Mouse (Mus musculus) gastrocnemius, postnatal 10 days (tissue): ENCODE results near the gene Fpgt. TPM values are rescaled to one million over a fixed set of nuclear protein-coding genes. Genes with fewer than 3 reads are reported as not detected.
A peak's percentile ranks its signal among the peaks of the same experiment; 100 is the strongest.

Source experiments
- DNase-seq: peaks from one replicate; pipeline ENCODE4 v3.0.0; 2021; ENCODE audit warnings: mixed read lengths
- long read RNA-seq, 2 experiments: library from polyadenylated mRNA; stranded (forward); transcript quantifications; one replicate each; pipeline ENCODE4 v2.0.0; 2021
- total RNA-seq, 2 experiments: library from RNA; stranded (reverse); gene quantifications; 2 replicates each; pipeline ENCODE4 v1.2.3; 2021

Gene Fpgt
- 1 to 10 TPM; 5.5 to 6.0 TPM for total RNA-seq
- long read RNA-seq, experiment 1, partial matches to known transcripts = 0 of 6 reads
- long read RNA-seq, experiment 1, other reads (novel, unspliced or antisense) = 3 of 6 reads
- long read RNA-seq, experiment 2, partial matches to known transcripts = 0 of 2 reads
- long read RNA-seq, experiment 2, other reads (novel, unspliced or antisense) = 0 of 2 reads

DNA sequence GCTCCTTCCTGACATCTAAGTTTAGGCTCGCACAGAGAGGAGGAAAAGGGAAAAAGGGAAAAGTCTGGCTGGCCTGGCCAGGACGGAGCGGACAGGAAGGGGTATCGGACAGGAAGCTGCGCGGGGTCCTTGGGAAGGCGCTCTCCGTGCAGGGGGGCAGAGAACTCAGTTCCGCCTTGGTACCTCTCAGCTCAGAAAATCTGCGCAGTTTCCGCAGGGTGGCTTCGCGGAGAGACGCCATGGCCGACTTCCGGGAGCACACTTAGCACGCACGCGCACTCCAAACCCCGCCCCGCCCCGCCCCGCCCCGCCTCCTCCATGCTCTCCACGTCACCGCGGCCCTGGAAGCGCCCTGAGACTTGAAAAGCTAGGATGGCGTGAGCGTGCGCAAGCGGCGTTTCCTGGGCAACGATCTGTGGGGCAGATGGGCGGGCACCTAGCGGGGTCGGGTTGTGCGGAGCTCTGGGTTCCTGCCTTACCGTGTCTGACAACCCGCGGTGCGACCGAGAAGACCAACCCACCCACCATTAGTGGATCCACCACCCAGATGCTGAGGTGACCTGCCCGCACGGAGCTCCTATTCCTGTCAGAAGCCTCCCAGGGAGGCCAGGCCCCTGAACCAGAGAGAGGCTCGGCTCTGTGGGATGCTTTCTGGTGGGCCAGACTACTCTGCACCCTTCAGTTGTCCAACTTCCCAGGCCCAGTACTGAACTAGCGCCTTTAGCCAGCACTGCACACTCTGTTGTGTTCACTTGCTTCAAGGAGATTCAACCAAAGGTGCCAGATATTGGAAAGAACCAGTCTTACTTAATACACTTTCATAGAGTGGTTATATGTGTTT lies at the start of gene Fpgt, which contains the start of gene Lrriq3:
Fpgt (minus strand) TSS at position 288 of the 841 bp plus-strand sequence.
Lrriq3 (plus strand) TSS at position 319 of the 841 bp plus-strand sequence.
- DNase-seq = peak; percentile 83

DNA sequence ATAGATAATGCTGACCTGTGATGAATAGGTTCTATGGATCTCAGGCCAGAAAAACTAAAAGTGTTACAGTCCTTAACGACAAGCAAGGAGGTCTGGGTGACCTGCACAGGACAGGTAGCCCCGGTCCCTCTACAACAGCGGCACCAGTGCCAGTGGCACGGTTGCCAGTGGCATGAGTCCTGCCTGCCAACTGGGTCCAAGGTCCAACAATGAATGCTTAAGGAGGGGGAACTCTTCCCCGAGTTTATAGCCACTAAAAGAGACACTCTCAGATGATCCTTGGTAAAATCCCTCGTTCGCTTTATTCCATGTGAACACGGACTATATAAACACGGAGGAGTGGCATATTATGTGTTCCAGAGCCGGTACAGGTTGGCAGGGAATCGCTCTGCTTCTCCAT lies 47.8 kb upstream of the Fpgt start:
- DNase-seq = no peak

DNA sequence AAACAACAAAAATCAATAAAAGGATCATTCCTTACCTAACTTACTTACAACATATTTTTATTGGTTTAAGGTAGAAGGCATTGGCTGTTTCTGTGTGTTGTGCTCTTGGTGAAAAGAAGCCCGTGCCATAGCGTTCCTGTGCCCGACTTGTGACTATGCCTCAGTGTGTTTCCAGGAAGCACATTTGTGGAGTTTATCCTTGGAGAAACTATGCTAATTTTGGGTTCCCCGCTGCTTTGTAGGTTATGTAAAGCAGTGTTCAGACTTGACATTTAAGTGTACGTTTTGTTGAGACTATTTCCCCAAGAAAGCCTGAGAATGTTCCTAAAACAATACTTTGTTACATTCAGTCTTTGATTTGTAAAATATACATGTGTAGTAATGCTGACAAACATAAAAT lies 44.5 kb upstream of the Fpgt start:
- DNase-seq = no peak

DNA sequence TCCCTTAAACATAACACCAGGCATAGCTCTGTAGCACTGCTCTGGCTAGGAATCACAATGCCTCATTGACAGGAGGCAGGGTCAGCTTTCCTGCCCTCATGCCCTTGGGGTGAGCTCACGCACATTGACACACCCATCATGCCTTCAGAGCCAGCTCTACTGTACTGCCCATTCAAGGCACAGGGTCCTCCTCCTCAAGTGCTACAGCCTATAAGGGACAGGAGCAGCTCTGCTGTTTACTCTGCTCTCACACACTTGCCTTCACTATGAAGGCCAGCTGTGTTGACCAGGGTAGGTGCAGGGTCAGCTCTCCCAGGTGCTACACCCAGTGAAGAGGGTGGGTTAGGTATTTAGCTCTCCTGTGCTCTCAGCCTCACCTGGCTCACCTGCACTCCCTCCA lies 12.8 kb upstream of the Fpgt start:
- no peak for DNase-seq

DNA sequence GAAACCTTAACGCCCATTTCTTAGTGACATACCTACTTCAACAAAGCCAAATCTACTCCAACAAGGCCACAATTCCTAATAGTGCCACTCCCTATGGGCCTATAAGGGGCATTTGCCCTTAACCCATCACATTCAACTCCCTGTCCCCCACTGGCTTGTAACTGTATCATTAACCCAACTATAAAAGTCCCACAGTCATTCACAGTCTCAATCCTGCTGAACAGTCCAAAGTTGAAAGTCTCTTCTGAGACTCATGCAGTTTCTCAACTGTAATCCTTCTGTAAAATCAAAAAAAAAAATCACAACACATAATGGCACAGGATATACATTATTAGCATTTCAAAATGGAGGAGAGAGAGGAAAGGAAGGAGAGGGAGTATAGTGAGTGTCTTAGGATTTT lies 6.1 kb upstream of the Fpgt start:
- DNase-seq = no peak

DNA sequence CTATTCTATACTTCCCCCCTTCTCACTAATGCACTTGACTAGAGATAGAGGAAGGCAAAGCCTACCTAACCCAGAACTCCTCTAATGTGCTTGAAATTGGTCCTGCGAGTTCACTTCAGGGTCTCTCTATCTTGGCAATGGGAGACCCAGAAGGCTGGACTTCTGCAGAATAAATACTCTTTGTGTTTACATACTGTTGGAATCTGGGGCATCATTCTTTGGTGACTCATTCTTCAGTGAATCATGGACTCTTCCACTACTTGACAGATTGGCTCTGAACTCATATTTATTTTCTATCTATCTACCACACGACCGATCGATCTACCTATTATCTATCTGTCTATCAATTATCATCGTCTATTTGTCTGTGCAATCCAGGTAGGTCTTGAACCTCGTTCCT lies 1.1 kb downstream of the Fpgt start:
- no peak for DNase-seq

DNA sequence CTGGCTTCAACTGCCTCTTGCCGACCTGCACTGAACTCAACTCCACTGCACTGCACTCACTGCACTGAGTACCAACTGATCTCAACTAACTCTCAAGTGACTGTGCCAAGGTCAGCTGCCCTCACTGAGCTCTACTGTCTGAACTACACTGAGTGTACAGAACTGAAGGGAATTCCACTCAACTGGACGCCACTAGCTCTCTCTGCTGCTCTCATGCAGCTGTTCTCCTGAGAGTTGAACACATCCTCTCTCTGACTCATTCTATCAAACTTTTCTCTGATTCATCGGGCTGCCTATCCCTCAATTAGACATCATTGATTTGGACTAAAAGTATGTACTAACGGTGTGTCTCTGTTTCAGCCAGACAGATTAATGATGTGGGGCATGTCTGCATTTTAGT lies 15.3 kb downstream of the Fpgt start:
- no peak for DNase-seq

DNA sequence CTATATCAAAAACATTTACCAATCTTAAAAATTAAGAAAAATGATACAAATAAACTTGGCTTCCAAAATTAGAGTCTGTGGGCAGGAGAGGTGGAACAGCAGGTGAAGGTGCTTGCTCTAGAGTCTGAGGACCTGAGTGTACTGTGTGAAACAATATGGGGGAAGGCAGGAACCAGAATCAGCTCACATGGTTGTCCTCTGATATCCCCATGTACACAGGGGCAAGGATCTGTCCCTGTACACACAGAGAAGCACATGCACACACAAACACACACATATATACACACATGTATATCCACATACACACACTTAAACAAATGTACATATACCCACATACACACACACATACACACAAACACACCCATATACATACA lies 33.8 kb downstream of the Fpgt start:
- no peak for DNase-seq

DNA sequence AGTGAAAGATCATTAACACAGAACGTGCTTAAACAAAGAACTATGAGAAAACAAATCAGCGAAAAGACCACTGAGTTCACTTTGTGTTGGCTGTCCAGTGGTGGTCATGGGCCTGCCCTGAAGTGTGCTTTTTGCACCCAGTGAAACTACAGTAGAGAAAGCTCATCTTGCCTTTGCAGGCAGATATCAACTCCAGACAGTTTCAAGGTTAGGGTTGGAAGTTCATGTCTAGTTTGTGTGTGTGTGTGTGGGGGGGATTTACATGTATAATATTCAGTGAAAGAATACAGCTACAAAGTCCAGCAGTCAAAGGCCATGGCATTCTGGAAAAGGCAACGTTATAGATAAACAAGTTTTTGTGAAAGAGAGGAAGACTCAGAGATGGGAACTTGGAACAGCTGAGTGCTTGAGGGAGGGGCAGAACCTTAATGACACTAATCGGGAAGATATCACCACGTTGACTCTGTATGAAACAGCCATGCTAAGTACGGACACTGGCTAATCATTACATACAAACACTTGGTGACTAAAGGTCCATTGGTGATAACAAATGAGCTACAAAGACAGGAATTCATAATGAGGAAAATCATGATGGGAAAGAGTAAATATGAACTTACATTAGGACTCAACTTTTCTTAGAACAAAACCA lies 34.3 kb downstream of the Fpgt start:
- no peak for DNase-seq

DNA sequence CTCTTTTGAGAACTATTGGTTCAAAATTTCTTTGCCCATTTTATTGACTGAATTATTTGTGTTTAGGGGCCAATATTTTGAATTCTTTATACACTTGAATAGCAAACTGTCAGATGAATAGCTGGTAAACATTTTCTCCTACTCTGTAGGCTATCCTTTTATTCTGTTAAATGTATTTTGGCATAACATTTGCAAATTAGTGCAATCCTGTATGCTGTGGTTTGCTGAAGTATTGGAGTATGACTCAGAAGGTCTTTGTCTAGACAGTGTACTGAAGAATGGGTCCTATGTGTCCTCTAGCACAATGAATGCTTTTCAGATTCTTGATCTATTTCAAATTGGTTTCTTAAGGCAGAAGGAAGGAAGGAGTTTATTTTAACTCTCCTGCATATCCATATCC lies 35.6 kb downstream of the Fpgt start:
- no peak for DNase-seq

DNA sequence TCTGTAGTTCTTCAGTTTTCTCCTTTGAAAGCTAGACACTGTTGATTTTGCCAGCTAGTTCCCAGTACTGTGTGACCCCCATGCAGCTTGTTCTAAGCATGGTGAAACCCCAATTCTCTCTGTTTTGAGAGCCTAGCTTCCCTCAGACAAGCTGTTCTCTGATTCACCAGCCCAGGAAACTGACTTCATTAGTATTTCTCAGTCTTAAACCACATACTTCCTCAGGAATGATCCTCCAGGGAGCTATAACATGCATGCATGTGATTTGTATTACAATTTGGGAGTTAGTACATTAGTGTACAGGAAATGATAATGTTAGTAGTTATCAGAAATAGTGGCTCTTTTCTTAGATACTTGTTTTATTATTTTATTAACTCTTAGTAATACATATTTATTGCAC lies 36.6 kb downstream of the Fpgt start:
- DNase-seq = no peak

DNA sequence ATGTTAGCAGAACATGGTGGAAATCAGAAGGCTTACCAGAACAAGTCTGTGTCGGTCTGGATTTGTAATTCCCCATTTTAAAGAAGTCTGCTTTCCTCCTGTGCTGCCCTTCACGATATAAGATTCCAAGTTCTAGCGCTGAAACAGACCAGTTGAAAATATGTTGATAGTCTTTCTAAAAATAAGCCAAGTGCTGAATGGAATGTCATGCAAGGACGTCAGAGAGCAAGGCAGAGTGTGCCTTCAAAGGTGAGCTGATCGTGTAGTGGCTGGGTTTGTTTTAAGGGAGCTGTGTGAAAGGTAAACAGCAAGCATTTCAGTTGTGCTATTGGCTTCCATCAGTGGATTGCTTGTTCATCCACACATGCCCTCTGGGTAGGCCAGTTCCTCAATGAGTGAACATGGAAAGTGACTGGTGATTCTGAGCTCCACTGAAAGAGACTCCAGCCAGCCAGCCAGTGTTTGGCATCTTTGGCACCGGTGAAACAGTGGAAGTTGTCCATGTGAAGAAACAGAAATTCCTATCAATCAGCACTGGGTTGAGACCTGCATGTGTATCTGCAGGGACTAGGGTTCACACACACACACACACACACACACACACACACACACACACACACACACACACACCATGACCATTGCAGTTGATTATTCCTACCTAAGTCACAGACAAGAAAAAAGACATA lies 37.8 kb downstream of the Fpgt start, which contains the start of gene Tnni3k:
Tnni3k (minus strand) TSS at position 177 of the 686 bp plus-strand sequence.
- no peak for DNase-seq

DNA sequence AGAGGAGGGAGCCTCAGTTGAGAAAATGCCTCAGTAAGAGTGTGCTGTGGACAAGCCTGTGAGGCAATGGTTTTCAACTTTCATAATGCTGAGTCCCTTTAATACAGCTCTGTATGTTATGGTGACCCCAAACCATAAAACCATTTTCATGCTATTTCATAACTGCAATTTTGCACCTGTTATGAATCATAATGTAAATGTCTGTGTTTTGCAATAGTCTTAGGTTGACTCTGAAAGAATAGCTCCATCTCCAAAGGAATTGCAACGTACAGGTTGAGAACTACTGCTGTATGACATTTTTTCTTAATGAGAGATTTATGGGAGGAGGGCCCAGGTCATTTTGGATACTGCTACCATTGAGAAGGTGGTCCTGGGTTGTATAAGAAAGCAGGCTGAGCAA lies 40.0 kb downstream of the Fpgt start:
- no peak for DNase-seq

DNA sequence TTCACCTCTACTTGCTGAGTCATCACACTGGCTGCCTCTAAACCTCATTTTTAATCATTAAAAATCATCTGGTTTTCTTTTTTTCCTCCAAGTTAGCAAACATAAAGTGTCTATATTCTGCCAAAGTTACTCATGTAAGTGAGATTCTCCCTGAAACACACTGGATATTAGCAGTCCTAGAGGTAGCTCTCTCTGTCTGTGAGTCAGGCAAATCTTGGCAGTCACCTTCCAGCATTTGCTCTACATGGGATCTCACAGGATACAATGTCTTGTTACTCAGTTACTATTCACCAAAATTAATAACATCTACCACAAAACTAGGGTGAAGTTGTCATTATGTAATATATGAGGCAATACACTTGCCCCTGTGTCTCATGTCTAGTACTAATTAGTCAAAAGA lies 41.2 kb downstream of the Fpgt start:
- no peak for DNase-seq

DNA sequence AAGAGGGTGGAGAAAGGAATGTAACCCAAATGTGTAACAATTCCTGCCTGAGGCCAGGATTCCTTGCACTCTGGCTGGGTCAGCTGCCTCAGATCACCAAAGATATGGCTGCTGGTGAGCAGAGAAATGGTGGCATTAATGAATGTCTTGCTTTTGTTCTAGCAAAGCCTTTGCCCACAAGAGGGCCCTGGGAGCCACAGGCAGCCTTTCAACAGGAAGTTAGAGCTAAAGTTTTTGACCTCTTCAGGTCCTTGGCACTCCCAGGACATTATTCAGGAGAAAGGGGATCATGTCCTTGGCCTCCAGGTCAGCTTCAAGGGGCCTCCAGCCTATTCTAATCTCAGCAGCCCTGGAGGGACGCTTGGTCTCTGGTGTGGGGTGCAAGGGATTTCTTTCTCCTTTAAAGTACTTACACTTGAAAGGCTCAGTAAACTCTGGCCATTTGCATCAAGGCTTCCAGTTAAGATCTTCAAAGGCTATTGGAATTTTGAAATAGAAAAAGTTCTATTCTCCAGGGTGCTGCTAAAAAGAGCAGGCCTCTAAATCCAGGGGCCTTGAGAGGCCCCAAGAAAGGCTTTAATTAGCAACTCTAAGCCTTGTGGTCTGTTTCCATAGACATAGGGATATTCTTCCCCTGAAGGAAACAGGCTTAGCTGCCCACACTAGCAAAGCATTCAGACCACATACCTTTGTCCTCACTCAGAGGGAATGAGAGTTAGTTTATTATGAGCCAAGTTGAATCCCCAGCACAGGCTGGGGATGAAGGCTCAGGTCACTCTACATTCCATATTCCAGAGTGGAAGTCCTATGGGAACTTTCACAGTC lies 54.0 kb downstream of the Fpgt start:
- no peak for DNase-seq

Other genes with a start within 250 kb of the Fpgt start
- gene Tnni3k, start 38.0 kb downstream of the Fpgt start, total RNA-seq = not detected
- gene Lrriq3, start within 50 bp of the Fpgt start, total RNA-seq = under 1 TPM; 0.33 to 0.43 TPM